Mouse (Mus musculus): Measurements from ENCODE around the gene Prtg. TPM values are rescaled to one million over a fixed set of nuclear protein-coding genes. Genes with fewer than 3 reads are reported as not detected.

The Prtg gene
- polyA plus RNA-seq, 1 experiment from 2014 or later: 0.17 TPM

DNA sequence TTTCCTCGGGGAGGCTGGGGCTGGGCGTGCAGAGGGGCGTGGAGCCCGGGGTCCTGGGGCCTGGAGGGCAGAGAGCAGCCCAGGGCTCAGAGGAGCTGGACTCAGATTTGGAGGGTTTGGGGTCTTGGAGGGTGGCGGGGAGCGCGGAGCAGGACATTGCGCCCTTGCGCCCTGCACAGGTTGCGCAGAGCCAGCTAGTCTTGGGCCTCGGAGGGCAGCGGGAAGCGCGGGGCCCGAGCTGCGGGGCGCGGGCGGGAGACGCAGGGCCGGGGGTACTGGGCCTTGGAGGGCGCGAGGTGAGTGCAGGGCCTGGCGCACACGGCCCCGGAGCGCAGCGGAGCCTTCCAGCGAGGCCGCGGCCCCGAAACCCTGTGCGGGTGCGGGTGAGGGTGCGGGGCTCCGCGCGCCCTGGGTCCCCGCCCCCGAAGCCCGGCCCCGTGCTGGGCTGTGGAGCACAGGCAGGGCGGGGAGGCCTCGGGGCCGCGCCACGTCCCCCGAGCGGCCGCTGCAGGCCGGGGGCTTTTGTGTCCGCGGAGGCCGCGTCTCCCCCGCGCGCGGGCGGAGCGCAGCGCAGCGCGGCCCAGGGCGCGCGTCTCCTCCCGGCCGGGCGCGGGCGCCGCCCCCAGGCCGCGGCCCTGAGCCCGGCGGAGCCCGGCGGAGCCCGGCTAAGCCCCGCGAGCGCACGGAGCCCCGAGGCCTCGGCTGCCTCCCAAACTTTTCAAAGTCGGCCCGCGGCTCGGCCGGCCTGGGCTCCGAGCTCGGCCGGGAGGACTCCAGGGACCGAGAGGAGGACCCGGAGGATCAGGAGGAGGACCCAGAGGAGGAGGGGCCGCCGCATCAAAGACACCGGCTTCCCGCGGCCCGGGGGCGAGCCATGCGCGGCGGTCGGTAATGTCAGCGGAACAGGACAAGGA lies 118.6 kb downstream of the Prtg start, which contains the start of gene Pygo1:
Gene Pygo1 (plus strand): TSS at position 625 of the 914 bp plus-strand sequence.
- Histone ChIP-seq H3K36me3 (ENCODE audit: control insufficient read depth, insufficient read depth) (no peaks in the 10 kb centered on the region), H3K4me2 (replicated peaks; ENCODE audit: low read depth) (peak within 1 kb of the TSS; percentile 85), H3K9me3 (ENCODE audit: control insufficient read depth) (no peaks in the 10 kb centered on the region), H3K27ac (ENCODE audit: low read depth, low read length) (peak within 1 kb of the TSS; percentile 70), H3K27me3 (replicated peaks; ENCODE audit: control insufficient read depth, insufficient read depth, low read length) (peaks cover 19% of the 10 kb centered on the region), H3K4me3 (ENCODE audit: low read depth, low read length) (peak within 1 kb of the TSS; percentile 64), H3K9ac (ENCODE audit: low read depth, low read length) (peak within 1 kb of the TSS; percentile 71), H3K4me1 (replicated peaks; ENCODE audit: control insufficient read depth, insufficient read depth, low read length) (no peaks in the 10 kb centered on the region)
- under 1% methylated on average over 61 of the region's 108 CpGs for WGBS
- ATAC-seq: peak; percentile 54
- no peak for TF ChIP-seq CTCF (IDR thresholded peaks at IDR 0.05; ENCODE audit: low read depth)

DNA sequence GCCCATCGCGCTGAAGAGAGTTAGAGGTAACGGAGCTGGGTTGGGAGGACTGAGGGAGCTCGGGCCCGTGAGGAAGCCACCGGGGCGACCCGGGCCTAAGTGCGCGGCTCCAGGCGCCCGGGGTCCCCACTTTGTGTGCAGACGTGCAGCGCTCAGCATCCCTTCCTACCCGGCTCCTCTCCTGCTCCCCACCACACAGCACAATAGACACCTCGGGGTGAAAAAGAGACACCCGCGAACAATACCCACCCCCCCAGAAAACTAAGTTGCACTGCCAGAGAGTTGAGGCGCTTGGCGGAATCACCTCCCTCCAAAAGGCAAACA lies 119.2 kb downstream of the Prtg start:
- peak overlapping the region; percentile 70 for H3K27ac ChIP-seq (ENCODE audit: low read depth, low read length)
- no peaks in the 10 kb centered on the region for H3K4me1 ChIP-seq (replicated peaks; ENCODE audit: control insufficient read depth, insufficient read depth, low read length)
- peaks cover 19% of the 10 kb centered on the region for H3K27me3 ChIP-seq (replicated peaks; ENCODE audit: control insufficient read depth, insufficient read depth, low read length)
- H3K4me2 ChIP-seq (replicated peaks; ENCODE audit: low read depth): peak overlapping the region; percentile 85
- ATAC-seq: peak; percentile 10; the same call in 1 of the 2 replicates
- 4% methylated on average over 20 of the region's 20 CpGs for WGBS
- H3K9me3 ChIP-seq (ENCODE audit: control insufficient read depth): no peaks in the 10 kb centered on the region
- H3K36me3 ChIP-seq (ENCODE audit: control insufficient read depth, insufficient read depth): no peaks in the 10 kb centered on the region
- H3K9ac ChIP-seq (ENCODE audit: low read depth, low read length): peak overlapping the region; percentile 71
- peak overlapping the region; percentile 64 for H3K4me3 ChIP-seq (ENCODE audit: low read depth, low read length)
- no peak for TF ChIP-seq CTCF (IDR thresholded peaks at IDR 0.05; ENCODE audit: low read depth)

DNA sequence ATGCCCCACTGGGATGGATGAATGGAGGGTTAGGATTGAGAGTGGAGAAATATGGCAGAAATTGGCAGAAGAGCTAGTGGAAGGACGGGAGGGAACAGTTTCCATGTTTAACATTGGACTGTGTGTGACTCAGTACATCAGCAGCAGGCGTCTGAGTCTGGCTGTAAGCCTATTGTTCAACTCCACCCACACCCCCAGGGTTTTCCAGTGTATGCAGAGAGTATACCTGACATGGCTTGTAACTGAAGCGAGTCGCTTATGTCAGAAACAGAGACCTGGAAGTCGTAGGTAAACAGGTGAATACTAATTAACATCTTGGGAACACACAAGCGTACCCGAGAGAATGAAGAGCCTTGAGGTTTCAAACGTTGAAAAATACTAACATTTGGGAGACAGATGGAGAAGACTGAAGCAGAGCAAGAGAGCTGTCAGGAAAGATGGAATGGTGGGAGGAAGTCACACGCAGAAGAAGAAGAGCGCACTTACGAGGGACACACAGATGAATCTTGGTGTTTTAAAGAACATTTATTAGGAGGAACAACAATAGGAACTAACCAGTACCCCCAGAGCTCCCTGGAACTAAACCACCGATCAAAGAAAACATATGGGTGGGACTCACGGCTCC lies 124.6 kb downstream of the Prtg start:
- no peaks in the 10 kb centered on the region for H3K36me3 ChIP-seq (ENCODE audit: control insufficient read depth, insufficient read depth)
- H3K9ac ChIP-seq (ENCODE audit: low read depth, low read length): no peak overlapping the region
- H3K4me3 ChIP-seq (ENCODE audit: low read depth, low read length): no peak overlapping the region
- ATAC-seq: no peak
- H3K9me3 ChIP-seq (ENCODE audit: control insufficient read depth): no peaks in the 10 kb centered on the region
- no peak overlapping the region for H3K27ac ChIP-seq (ENCODE audit: low read depth, low read length)
- H3K4me2 ChIP-seq (replicated peaks; ENCODE audit: low read depth): no peak overlapping the region
- H3K4me1 ChIP-seq (replicated peaks; ENCODE audit: control insufficient read depth, insufficient read depth, low read length): no peaks in the 10 kb centered on the region
- TF ChIP-seq CTCF (IDR thresholded peaks at IDR 0.05; ENCODE audit: low read depth): no peak
- WGBS: 80% methylated on average over 13 of the region's 13 CpGs
- no peaks in the 10 kb centered on the region; the same call in 1 of the 2 replicates for H3K27me3 ChIP-seq (replicated peaks; ENCODE audit: control insufficient read depth, insufficient read depth, low read length)

DNA sequence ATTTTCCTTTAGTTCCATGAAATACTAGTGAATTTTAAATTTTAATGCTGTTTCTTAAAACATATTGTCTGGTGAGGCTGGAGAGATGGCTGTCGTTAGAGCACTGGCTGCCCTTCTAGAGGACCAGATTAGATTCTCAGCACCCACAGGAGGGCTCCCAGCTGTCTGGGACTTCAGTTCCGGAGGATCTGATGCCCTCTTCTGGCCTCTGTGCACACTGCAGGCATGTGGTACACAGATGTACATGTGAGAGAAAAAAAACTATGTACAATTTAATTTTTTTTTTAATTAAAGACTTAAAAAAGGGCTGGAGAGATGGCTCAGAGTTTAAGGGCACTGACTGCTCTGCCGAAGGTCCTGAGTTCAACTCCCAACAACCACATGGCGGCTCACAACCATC lies 128.6 kb downstream of the Prtg start:
- no peaks in the 10 kb centered on the region for H3K36me3 ChIP-seq (ENCODE audit: control insufficient read depth, insufficient read depth)
- no peaks in the 10 kb centered on the region for H3K9me3 ChIP-seq (ENCODE audit: control insufficient read depth)
- no peaks in the 10 kb centered on the region for H3K4me1 ChIP-seq (replicated peaks; ENCODE audit: control insufficient read depth, insufficient read depth, low read length)
- WGBS: 93% methylated on average over 4 of the region's 4 CpGs
- no peaks in the 10 kb centered on the region for H3K27me3 ChIP-seq (replicated peaks; ENCODE audit: control insufficient read depth, insufficient read depth, low read length)
- H3K9ac ChIP-seq (ENCODE audit: low read depth, low read length): no peak overlapping the region
- no peak overlapping the region for H3K4me2 ChIP-seq (replicated peaks; ENCODE audit: low read depth)
- no peak for ATAC-seq
- 0 out of 2 replicates have a peak, but pooled peaks have one; percentile 19 for TF ChIP-seq CTCF (IDR thresholded peaks at IDR 0.05; ENCODE audit: low read depth)
- H3K4me3 ChIP-seq (ENCODE audit: low read depth, low read length): no peak overlapping the region
- H3K27ac ChIP-seq (ENCODE audit: low read depth, low read length): no peak overlapping the region

DNA sequence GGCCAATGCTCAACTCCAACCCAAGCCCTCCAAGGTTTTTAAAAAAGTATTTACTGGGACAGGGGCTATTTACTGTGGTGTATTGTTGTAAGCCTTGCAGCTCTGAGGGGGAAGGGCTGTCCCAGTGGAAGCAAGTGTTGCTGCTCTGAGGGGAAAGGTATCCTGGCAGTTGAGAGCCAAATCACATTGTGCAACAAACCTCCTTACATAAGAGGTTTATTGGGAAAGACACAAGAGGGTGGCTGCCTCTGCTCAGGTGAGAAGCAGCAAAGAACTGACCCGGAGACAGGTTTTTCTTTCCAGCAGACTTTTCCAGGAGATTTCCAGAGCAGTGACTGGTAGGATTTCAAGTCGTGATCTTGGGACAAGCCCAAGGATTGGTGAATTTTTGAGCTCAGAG lies 129.6 kb downstream of the Prtg start:
- H3K9me3 ChIP-seq (ENCODE audit: control insufficient read depth): no peaks in the 10 kb centered on the region
- H3K27ac ChIP-seq (ENCODE audit: low read depth, low read length): no peak overlapping the region
- no peak overlapping the region for H3K9ac ChIP-seq (ENCODE audit: low read depth, low read length)
- ATAC-seq: no peak
- WGBS: 84% methylated on average over 2 of the region's 2 CpGs
- H3K4me3 ChIP-seq (ENCODE audit: low read depth, low read length): no peak overlapping the region
- H3K27me3 ChIP-seq (replicated peaks; ENCODE audit: control insufficient read depth, insufficient read depth, low read length): no peaks in the 10 kb centered on the region
- H3K4me1 ChIP-seq (replicated peaks; ENCODE audit: control insufficient read depth, insufficient read depth, low read length): no peaks in the 10 kb centered on the region
- H3K4me2 ChIP-seq (replicated peaks; ENCODE audit: low read depth): no peak overlapping the region
- H3K36me3 ChIP-seq (ENCODE audit: control insufficient read depth, insufficient read depth): no peaks in the 10 kb centered on the region
- TF ChIP-seq CTCF (IDR thresholded peaks at IDR 0.05; ENCODE audit: low read depth): no peak

DNA sequence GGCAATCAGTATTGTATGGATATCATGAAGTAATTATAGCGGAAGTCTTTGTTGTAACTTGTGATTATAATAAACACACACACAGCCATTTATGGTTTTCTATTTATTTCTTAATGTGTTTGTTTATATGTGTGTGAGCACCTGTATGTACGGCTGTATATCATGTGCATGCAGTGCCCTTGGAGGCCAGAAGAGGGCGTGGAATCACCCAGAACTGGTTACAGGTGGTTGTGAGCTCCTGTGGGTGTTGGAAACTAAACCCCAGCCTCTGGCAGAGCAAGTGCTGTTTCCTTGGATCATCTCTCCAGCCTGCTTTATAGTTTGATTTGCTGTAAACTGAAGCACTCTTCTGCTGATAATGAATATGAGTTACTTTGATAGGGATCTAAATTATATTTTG lies 136.8 kb downstream of the Prtg start:
- H3K27ac ChIP-seq (ENCODE audit: low read depth, low read length): no peak overlapping the region
- 0 out of 2 replicates have a peak, but pooled peaks cover 3% of the 10 kb centered on the region for H3K9me3 ChIP-seq (ENCODE audit: control insufficient read depth)
- H3K36me3 ChIP-seq (ENCODE audit: control insufficient read depth, insufficient read depth): no peaks in the 10 kb centered on the region; the same call in 1 of the 2 replicates
- H3K27me3 ChIP-seq (replicated peaks; ENCODE audit: control insufficient read depth, insufficient read depth, low read length): no peaks in the 10 kb centered on the region
- H3K4me3 ChIP-seq (ENCODE audit: low read depth, low read length): no peak overlapping the region
- H3K4me2 ChIP-seq (replicated peaks; ENCODE audit: low read depth): no peak overlapping the region
- no peak for ATAC-seq
- H3K4me1 ChIP-seq (replicated peaks; ENCODE audit: control insufficient read depth, insufficient read depth, low read length): no peaks in the 10 kb centered on the region
- 64% methylated on average over 3 of the region's 3 CpGs for WGBS
- no peak overlapping the region for H3K9ac ChIP-seq (ENCODE audit: low read depth, low read length)
- peak; percentile 42 for TF ChIP-seq CTCF (IDR thresholded peaks at IDR 0.05; ENCODE audit: low read depth)
